Mouse (Mus musculus) G1E (cell line): ENCODE data around the gene Map2k3. TPM values are rescaled to one million over a fixed set of nuclear protein-coding genes. Genes with fewer than 3 reads are reported as not detected.

ENCODE experiments used
- ATAC-seq: 2 replicates; pipeline ENCODE4 v1.8.0; 2016; ENCODE audit warnings: mild to moderate bottlenecking; ENCODE audit not compliant: insufficient number of reproducible peaks, poor library complexity, low FRiP score, severe bottlenecking; ENCODE audit errors: extremely low read depth
- DNase-seq: peaks from one replicate; pipeline ENCODE4 v3.0.0; 2012; ENCODE audit warnings: low spot score
- H3K27me3 ChIP-seq: 2 replicates; pipeline ENCODE4 v1.6.1; 2012; ENCODE audit warnings: mild to moderate bottlenecking, low read length, inconsistent platforms; ENCODE audit not compliant: insufficient read depth
- H3K36me3 ChIP-seq: replicated peaks from 2 replicates; pipeline ENCODE3; 2012; ENCODE audit warnings: mild to moderate bottlenecking, inconsistent platforms
- H3K4me1 ChIP-seq: 2 replicates; pipeline ENCODE4 v1.6.1; 2012; ENCODE audit warnings: low read depth, low read length, inconsistent platforms, mixed read lengths; ENCODE audit not compliant: insufficient read depth
- H3K4me3 ChIP-seq: 2 replicates; pipeline ENCODE4 v1.5.1; 2012; ENCODE audit warnings: low read depth, mild to moderate bottlenecking, inconsistent platforms, low read length, moderate library complexity, mixed read lengths
- H3K9me3 ChIP-seq: replicated peaks from 2 replicates; pipeline ENCODE4 v1.6.1; 2012; ENCODE audit warnings: inconsistent platforms
- CTCF ChIP-seq: IDR thresholded peaks from 2 replicates; pipeline ENCODE4 v1.5.1; 2012; ENCODE audit warnings: low read depth, low read length, inconsistent platforms, mixed read lengths
- GATA1 ChIP-seq: IDR thresholded peaks from 2 replicates; pipeline ENCODE4 v1.6.1; 2012; ENCODE audit warnings: borderline replicate concordance, low read length, inconsistent platforms, mixed read lengths
- GATA2 ChIP-seq: IDR thresholded peaks from 2 replicates; pipeline ENCODE4 v1.6.1; 2012; ENCODE audit warnings: low read depth, low read length, inconsistent platforms, borderline replicate concordance
- POLR2AphosphoS5 ChIP-seq: IDR thresholded peaks from 2 replicates; pipeline ENCODE4 v1.6.1; 2012; ENCODE audit warnings: low read depth, low read length, inconsistent platforms; ENCODE audit not compliant: insufficient replicate concordance
- TAL1 ChIP-seq: conservative IDR thresholded peaks from 2 replicates; pipeline ENCODE4 v1.6.1; 2012; ENCODE audit warnings: low read depth, low read length, inconsistent platforms, mixed read lengths
- polyA plus RNA-seq: library from polyadenylated mRNA; stranded (reverse); fragments of >175 nt; gene quantifications from 2 replicates; pipeline ENCODE4 v1.2.3, GENCODE M21; 2012
- total RNA-seq, 2 experiments: library from RNA; stranded (forward) in 1 of 2; stranded (reverse) in 1 of 2; fragments of 200-1000 nt in 1 of 2; fragments of >200 nt in 1 of 2; fragmentation: Nextera tagmentation in 1 of 2; gene quantifications; 2 replicates each; pipeline ENCODE4 v1.2.3; 2014 to 2017

Gene Map2k3
- total and polyA plus RNA-seq, 3 experiments = 30.6 to 189 (median 32.1) TPM

DNA sequence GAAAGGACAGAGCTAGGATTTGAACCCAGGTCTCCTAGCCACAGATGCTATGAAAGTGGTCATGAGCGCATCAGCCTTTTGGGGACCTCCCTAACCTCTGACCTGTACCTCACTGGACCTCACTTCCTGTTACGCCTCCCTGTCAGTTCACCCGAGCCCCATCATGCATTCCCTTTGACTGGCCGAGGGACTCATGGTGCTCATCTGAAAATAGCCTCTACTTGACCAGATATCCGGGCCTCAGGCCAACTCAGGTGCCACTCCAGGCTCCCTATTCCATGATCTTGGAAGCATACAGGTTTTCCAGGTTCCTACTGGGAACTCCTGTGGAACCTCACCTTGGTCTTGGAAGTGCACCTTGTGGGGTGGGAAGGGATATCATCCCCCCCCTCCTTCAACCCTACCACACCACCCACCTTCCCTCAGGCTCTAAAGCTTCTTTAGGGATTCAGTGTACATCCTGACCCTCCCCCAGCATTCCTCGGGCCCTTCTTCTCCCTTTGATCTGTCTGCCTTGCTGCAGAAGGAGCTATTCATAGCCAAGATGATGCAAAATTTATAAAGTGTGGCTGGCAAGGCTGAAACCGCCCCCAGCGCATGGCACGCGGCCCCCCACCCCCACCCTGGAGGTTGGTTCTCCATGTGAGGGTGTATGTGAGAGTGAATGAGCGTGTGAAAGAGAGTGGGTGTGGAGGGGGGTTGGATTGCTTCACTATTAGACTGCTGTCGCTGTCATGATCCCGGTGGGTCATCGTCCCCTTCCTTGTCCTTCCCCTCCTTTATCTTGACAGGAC lies 50.1 kb downstream of the Map2k3 start:
- Histone ChIP-seq H3K4me1 (no peaks in the 10 kb centered on the region), H3K9me3 (no peaks in the 10 kb centered on the region), H3K36me3 (no peaks in the 10 kb centered on the region), H3K4me3 (no peak overlapping the region), H3K27me3 (peaks cover 8% of the 10 kb centered on the region)
- ATAC-seq (no peak), DNase-seq (no peak)
- TF ChIP-seq POLR2AphosphoS5 = no peak
- TF ChIP-seq TAL1 = no peak
- TF ChIP-seq GATA2 = no peak
- TF ChIP-seq CTCF = no peak
- no peak for TF ChIP-seq GATA1

GRCm38 (mm10) chr11:60984912-60985558 lies 53.2 kb downstream of the Map2k3 start:
- Histone ChIP-seq H3K36me3 (no peaks in the 10 kb centered on the region), H3K9me3 (0 out of 2 replicates have a peak, but pooled peaks cover 2% of the 10 kb centered on the region), H3K27me3 (peaks cover 9% of the 10 kb centered on the region), H3K4me3 (no peak overlapping the region), H3K4me1 (no peaks in the 10 kb centered on the region)
- TF ChIP-seq CTCF (no peak), POLR2AphosphoS5 (no peak)
- ATAC-seq (no peak), DNase-seq (no peak)

- Histone ChIP-seq H3K4me3 (no peak overlapping the region), H3K9me3 (0 out of 2 replicates have a peak, but pooled peaks cover 2% of the 10 kb centered on the region), H3K4me1 (no peaks in the 10 kb centered on the region), H3K36me3 (no peaks in the 10 kb centered on the region), H3K27me3 (peaks cover 11% of the 10 kb centered on the region)
- no peak for ATAC-seq
- TF ChIP-seq GATA2 = no peak
- TF ChIP-seq CTCF = no peak
- no peak for TF ChIP-seq POLR2AphosphoS5
- no peak for TF ChIP-seq TAL1
- no peak for TF ChIP-seq GATA1
- DNase-seq = no peak
These were observed 58.6 kb downstream of the Map2k3 start for GRCm38 (mm10) chr11:60990428-60990827.

Other genes with a start within 250 kb of the Map2k3 start
- gene Llgl1, start 232.3 kb upstream of the Map2k3 start, total RNA-seq (2014; fragmentation: Nextera tagmentation) = 11.3 and 14.6 TPM in 2 replicates
- gene Llgl1, start 232.3 kb upstream of the Map2k3 start, total RNA-seq (2017) = 5.2 and 5.9 TPM in 2 replicates
- gene Llgl1, start 232.3 kb upstream of the Map2k3 start, polyA plus RNA-seq = 21.6 and 26.9 TPM in 2 replicates
- gene Flii, start 204.8 kb upstream of the Map2k3 start, total RNA-seq (2014; fragmentation: Nextera tagmentation) = 50.5 and 55.1 TPM in 2 replicates
- gene Flii, start 204.8 kb upstream of the Map2k3 start, total RNA-seq (2017) = 139 and 141 TPM in 2 replicates
- gene Flii, start 204.8 kb upstream of the Map2k3 start, polyA plus RNA-seq = 71.9 and 162 TPM in 2 replicates
- gene Mief2, start 203.6 kb upstream of the Map2k3 start, total RNA-seq (2014; fragmentation: Nextera tagmentation) = 2.7 and 3.4 TPM in 2 replicates
- gene Mief2, start 203.6 kb upstream of the Map2k3 start, total RNA-seq (2017) = 5.8 and 7.8 TPM in 2 replicates
- gene Mief2, start 203.6 kb upstream of the Map2k3 start, polyA plus RNA-seq = 16.0 and 22.1 TPM in 2 replicates
- 20.3 and 24.0 TPM in 2 replicates for gene Top3a, start 154.7 kb upstream of the Map2k3 start, total RNA-seq (2014; fragmentation: Nextera tagmentation)
- 20.3 and 24.0 TPM in 2 replicates for gene Top3a, start 154.7 kb upstream of the Map2k3 start, total RNA-seq (2017)
- 8.4 and 11.1 TPM in 2 replicates for gene Top3a, start 154.7 kb upstream of the Map2k3 start, polyA plus RNA-seq
- 54.9 and 56.1 TPM in 2 replicates for gene Smcr8, start 154.5 kb upstream of the Map2k3 start, total RNA-seq (2014; fragmentation: Nextera tagmentation)
- gene Smcr8, start 154.5 kb upstream of the Map2k3 start, total RNA-seq (2017) = 42.1 and 44.7 TPM in 2 replicates
- 1.8 and 2.4 TPM in 2 replicates for gene Smcr8, start 154.5 kb upstream of the Map2k3 start, polyA plus RNA-seq
- gene Shmt1, start 120.3 kb upstream of the Map2k3 start, total RNA-seq (2014; fragmentation: Nextera tagmentation) = 22.2 and 24.7 TPM in 2 replicates
- gene Shmt1, start 120.3 kb upstream of the Map2k3 start, total RNA-seq (2017) = 107 and 120 TPM in 2 replicates
- 6.7 and 11.1 TPM in 2 replicates for gene Shmt1, start 120.3 kb upstream of the Map2k3 start, polyA plus RNA-seq
- 15.2 and 15.7 TPM in 2 replicates for gene Dhrs7b, start 101.4 kb upstream of the Map2k3 start, total RNA-seq (2014; fragmentation: Nextera tagmentation)
- gene Dhrs7b, start 101.4 kb upstream of the Map2k3 start, total RNA-seq (2017) = 21.9 and 23.9 TPM in 2 replicates
- gene Dhrs7b, start 101.4 kb upstream of the Map2k3 start, polyA plus RNA-seq = 2.6 and 3.2 TPM in 2 replicates
- 32.5 and 38.0 TPM in 2 replicates for gene Tmem11, start 52.8 kb upstream of the Map2k3 start, total RNA-seq (2014; fragmentation: Nextera tagmentation)
- 56.3 and 60.2 TPM in 2 replicates for gene Tmem11, start 52.8 kb upstream of the Map2k3 start, total RNA-seq (2017)
- gene Tmem11, start 52.8 kb upstream of the Map2k3 start, polyA plus RNA-seq = 29.6 and 29.8 TPM in 2 replicates
- 10.5 and 10.9 TPM in 2 replicates for gene Natd1, start 17.3 kb upstream of the Map2k3 start, total RNA-seq (2014; fragmentation: Nextera tagmentation)
- 6.4 and 7.7 TPM in 2 replicates for gene Natd1, start 17.3 kb upstream of the Map2k3 start, total RNA-seq (2017)
- 5.4 and 5.9 TPM in 2 replicates for gene Natd1, start 17.3 kb upstream of the Map2k3 start, polyA plus RNA-seq
- not detected in 2 replicates for gene Kcnj12, start 90.5 kb downstream of the Map2k3 start, total RNA-seq (2014; fragmentation: Nextera tagmentation)
- gene Kcnj12, start 90.5 kb downstream of the Map2k3 start, total RNA-seq (2017) = not detected in 2 replicates
- not detected in 2 replicates for gene Kcnj12, start 90.5 kb downstream of the Map2k3 start, polyA plus RNA-seq
- 46.2 and 49.1 TPM in 2 replicates for gene Tnfrsf13b, start 194.7 kb downstream of the Map2k3 start, total RNA-seq (2014; fragmentation: Nextera tagmentation)
- gene Tnfrsf13b, start 194.7 kb downstream of the Map2k3 start, total RNA-seq (2017) = 53.7 and 60.5 TPM in 2 replicates
- 131 and 149 TPM in 2 replicates for gene Tnfrsf13b, start 194.7 kb downstream of the Map2k3 start, polyA plus RNA-seq
- 63.4 and 70.7 TPM in 2 replicates for gene Usp22, start 243.0 kb downstream of the Map2k3 start, total RNA-seq (2014; fragmentation: Nextera tagmentation)
- gene Usp22, start 243.0 kb downstream of the Map2k3 start, total RNA-seq (2017) = 34.7 and 52.1 TPM in 2 replicates
- 23.3 and 37.8 TPM in 2 replicates for gene Usp22, start 243.0 kb downstream of the Map2k3 start, polyA plus RNA-seq